Mouse (Mus musculus): ENCODE data around the gene Cemip2. TPM values are rescaled to one million over a fixed set of nuclear protein-coding genes. Genes with fewer than 3 reads are reported as not detected.

Cemip2 gene
- polyA plus RNA-seq, 1 experiment from 2014 or later = 52.2 TPM

DNA sequence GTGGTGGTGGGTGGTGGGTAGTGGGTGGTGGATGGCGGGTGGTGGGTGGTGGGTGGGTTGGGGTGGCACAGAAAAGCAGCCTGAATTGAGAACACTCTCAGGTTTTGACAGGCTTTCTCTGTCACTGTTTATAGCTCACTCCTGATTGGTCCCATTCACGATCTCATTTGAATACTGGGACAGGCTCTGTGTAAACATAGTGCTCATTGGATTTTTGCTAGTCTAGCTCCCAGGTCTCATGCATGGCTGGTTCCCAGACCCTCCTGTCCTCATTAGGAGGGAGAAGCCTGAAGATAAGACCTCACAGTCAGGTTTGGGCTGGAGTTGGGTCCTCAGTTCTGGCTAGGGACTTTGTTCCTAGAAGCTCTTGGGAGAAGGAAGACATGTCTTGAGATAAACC lies 105.8 kb downstream of the Cemip2 start:
- ATAC-seq (replicated peaks; ENCODE audit: insufficient number of reproducible peaks, low FRiP score, low TSS enrichment, low read depth) (0 out of 2 replicates have a peak, but pooled peaks have one; percentile 34), DNase-seq (ENCODE audit: low spot score) (no peak)
- H3K27me3 ChIP-seq (ENCODE audit: control insufficient read depth, insufficient read depth, low read length) = no peaks in the 10 kb centered on the region
- WGBS = 90% methylated on average over 2 of the region's 2 CpGs
- no peaks in the 10 kb centered on the region for H3K9me3 ChIP-seq (replicated peaks; ENCODE audit: control insufficient read depth, low read length)
- no peak overlapping the region for H3K4me2 ChIP-seq (ENCODE audit: low read depth, low read length)
- no peak overlapping the region for H3K27ac ChIP-seq (replicated peaks; ENCODE audit: low read depth, low read length)
- no peaks in the 10 kb centered on the region for H3K36me3 ChIP-seq (replicated peaks; ENCODE audit: control insufficient read depth, insufficient read depth, low read depth, low read length)
- H3K4me1 ChIP-seq (ENCODE audit: control insufficient read depth, insufficient read depth, low read length) = no peaks in the 10 kb centered on the region
- no peak overlapping the region for H3K9ac ChIP-seq (replicated peaks; ENCODE audit: low read length)
- H3K4me3 ChIP-seq (ENCODE audit: low read depth, low read length) = no peak overlapping the region

DNA sequence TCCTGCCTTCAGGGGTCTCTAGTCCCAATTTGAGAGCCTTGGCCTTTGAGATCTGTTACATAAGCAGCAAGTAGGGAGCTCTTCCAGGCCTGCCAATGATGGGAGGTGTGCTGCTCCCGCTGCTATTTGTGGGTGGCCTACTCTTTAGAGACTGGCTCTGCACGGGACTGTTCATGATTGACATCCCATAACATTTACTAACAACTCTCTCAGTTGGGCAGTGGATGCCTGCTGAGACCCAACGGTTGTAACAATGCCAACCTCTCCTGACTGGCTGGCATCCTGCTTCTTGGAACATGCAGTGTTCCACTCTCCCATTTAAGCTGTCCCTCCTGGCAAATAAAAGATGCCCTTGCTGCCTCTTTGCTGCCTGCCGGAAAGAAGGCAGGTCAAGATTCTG lies 106.2 kb downstream of the Cemip2 start:
- Histone ChIP-seq H3K27ac (replicated peaks; ENCODE audit: low read depth, low read length) (no peak overlapping the region), H3K4me1 (ENCODE audit: control insufficient read depth, insufficient read depth, low read length) (no peaks in the 10 kb centered on the region), H3K9ac (replicated peaks; ENCODE audit: low read length) (no peak overlapping the region), H3K4me3 (ENCODE audit: low read depth, low read length) (no peak overlapping the region), H3K9me3 (replicated peaks; ENCODE audit: control insufficient read depth, low read length) (no peaks in the 10 kb centered on the region), H3K27me3 (ENCODE audit: control insufficient read depth, insufficient read depth, low read length) (no peaks in the 10 kb centered on the region), H3K4me2 (ENCODE audit: low read depth, low read length) (no peak overlapping the region), H3K36me3 (replicated peaks; ENCODE audit: control insufficient read depth, insufficient read depth, low read depth, low read length) (no peaks in the 10 kb centered on the region)
- whole genome bisulfite sequencing = 66% methylated on average over 4 of the region's 4 CpGs
- ATAC-seq (replicated peaks; ENCODE audit: insufficient number of reproducible peaks, low FRiP score, low TSS enrichment, low read depth) = no peak
- DNase-seq (ENCODE audit: low spot score) = no peak

DNA sequence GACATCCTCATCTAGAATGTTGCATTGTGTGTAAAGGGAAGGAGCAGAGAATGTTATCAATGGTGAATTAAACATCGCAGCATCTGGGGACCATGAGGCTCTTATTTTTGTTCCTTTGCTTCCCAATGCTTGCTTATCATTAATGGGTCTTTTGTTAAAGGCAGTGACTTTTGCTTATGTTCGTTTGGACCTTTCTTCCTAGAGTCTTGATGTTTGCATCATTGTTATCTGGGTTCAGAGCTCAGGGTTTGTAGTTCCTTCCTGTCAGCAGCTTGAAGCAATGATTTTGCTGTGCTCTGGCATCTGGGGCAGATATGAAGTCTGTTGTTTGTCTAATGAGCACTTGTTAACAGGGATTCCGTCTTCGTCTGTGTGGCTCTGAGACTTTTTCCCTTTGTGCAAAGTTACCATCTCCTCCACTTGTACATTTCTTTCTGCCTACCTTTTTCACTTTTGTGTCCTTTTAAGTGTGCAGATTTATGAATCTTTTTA lies 108.1 kb downstream of the Cemip2 start:
- DNase-seq (ENCODE audit: low spot score) = no peak
- Histone ChIP-seq H3K36me3 (replicated peaks; ENCODE audit: control insufficient read depth, insufficient read depth, low read depth, low read length) (no peaks in the 10 kb centered on the region), H3K9me3 (replicated peaks; ENCODE audit: control insufficient read depth, low read length) (no peaks in the 10 kb centered on the region), H3K27me3 (ENCODE audit: control insufficient read depth, insufficient read depth, low read length) (no peaks in the 10 kb centered on the region), H3K4me1 (ENCODE audit: control insufficient read depth, insufficient read depth, low read length) (no peaks in the 10 kb centered on the region), H3K9ac (replicated peaks; ENCODE audit: low read length) (no peak overlapping the region), H3K4me3 (ENCODE audit: low read depth, low read length) (no peak overlapping the region), H3K27ac (replicated peaks; ENCODE audit: low read depth, low read length) (no peak overlapping the region), H3K4me2 (ENCODE audit: low read depth, low read length) (no peak overlapping the region)
- ATAC-seq (replicated peaks; ENCODE audit: insufficient number of reproducible peaks, low FRiP score, low TSS enrichment, low read depth) = no peak
- 61% methylated on average over 4 of the region's 4 CpGs for WGBS

DNA sequence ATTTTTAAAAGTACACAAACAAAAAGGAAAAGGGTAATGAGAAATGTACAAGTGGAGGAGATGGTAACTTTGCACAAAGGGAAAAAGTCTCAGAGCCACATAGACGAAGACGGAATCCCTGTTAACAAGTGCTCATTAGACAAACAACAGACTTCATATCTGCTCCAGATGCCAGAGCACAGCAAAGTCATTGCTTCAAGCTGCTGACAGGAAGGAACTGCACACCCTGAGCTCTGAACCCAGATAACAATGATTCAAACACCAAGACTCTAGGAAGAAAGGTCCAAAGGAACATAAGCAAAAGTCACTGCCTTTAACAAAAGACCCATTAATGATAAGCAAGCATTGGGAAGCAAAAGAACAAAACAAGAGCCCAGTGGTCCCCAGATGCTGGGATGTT lies 112.6 kb downstream of the Cemip2 start:
- WGBS = 88% methylated on average over 2 of the region's 2 CpGs
- Histone ChIP-seq H3K4me2 (ENCODE audit: low read depth, low read length) (no peak overlapping the region), H3K9ac (replicated peaks; ENCODE audit: low read length) (no peak overlapping the region), H3K27me3 (ENCODE audit: control insufficient read depth, insufficient read depth, low read length) (no peaks in the 10 kb centered on the region), H3K4me1 (ENCODE audit: control insufficient read depth, insufficient read depth, low read length) (no peaks in the 10 kb centered on the region), H3K27ac (replicated peaks; ENCODE audit: low read depth, low read length) (no peak overlapping the region), H3K9me3 (replicated peaks; ENCODE audit: control insufficient read depth, low read length) (no peaks in the 10 kb centered on the region), H3K4me3 (ENCODE audit: low read depth, low read length) (no peak overlapping the region), H3K36me3 (replicated peaks; ENCODE audit: control insufficient read depth, insufficient read depth, low read depth, low read length) (no peaks in the 10 kb centered on the region)
- no peak for ATAC-seq (replicated peaks; ENCODE audit: insufficient number of reproducible peaks, low FRiP score, low TSS enrichment, low read depth)
- DNase-seq (ENCODE audit: low spot score) = no peak

DNA sequence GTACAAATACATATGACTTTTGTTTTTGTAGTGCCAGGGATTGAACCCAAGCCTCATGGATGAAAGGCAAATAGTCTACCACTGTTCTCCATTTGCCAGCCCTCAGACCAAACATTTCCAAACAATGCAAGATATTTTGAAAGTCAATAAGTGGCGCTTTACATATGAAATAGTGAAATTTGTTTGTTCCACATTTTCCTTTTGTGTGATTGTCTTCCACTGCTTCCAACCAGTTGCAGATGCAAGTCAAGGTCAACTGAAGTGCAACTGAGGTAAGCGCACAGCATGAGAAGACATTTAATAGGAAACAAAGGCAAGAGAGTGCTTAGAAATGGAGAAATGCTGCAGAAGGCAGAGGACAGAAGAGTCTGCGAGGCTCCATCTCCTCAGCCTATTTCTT lies 116.7 kb downstream of the Cemip2 start:
- 88% methylated on average over 3 of the region's 3 CpGs for WGBS
- no peak for DNase-seq (ENCODE audit: low spot score)

DNA sequence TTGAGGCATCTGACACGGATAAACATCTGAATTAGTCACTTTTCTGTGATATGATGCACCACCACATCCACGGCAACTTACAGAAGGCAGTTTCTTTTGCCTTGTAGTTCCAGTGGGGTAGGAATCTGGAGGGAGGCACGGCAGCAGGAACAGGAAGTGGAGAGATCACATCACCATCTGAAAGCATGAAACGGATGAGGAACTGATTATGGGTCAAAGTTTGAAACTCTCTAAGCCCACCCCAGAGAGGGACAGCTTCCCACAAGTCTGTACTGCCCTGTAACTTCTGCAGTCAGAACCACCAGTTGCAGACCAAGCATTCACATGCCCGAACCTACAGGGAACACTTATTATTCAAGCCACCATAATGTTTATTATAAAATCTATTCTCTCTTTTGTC lies 117.4 kb downstream of the Cemip2 start:
- H3K4me1 ChIP-seq (ENCODE audit: control insufficient read depth, insufficient read depth, low read length) = no peaks in the 10 kb centered on the region
- H3K27ac ChIP-seq (replicated peaks; ENCODE audit: low read depth, low read length) = no peak overlapping the region
- H3K27me3 ChIP-seq (ENCODE audit: control insufficient read depth, insufficient read depth, low read length) = no peaks in the 10 kb centered on the region
- no peak overlapping the region for H3K4me3 ChIP-seq (ENCODE audit: low read depth, low read length)
- H3K9ac ChIP-seq (replicated peaks; ENCODE audit: low read length) = no peak overlapping the region
- no peaks in the 10 kb centered on the region for H3K9me3 ChIP-seq (replicated peaks; ENCODE audit: control insufficient read depth, low read length)
- no peaks in the 10 kb centered on the region for H3K36me3 ChIP-seq (replicated peaks; ENCODE audit: control insufficient read depth, insufficient read depth, low read depth, low read length)
- no peak for ATAC-seq (replicated peaks; ENCODE audit: insufficient number of reproducible peaks, low FRiP score, low TSS enrichment, low read depth)
- 75% methylated on average over 5 of the region's 5 CpGs for WGBS
- no peak overlapping the region for H3K4me2 ChIP-seq (ENCODE audit: low read depth, low read length)
- DNase-seq (ENCODE audit: low spot score) = no peak

More for the DNA sequence above, 116.7 kb downstream of the Cemip2 start:
- H3K27me3 ChIP-seq (ENCODE audit: control insufficient read depth, insufficient read depth, low read length) = no peaks in the 10 kb centered on the region
- no peak overlapping the region for H3K4me2 ChIP-seq (ENCODE audit: low read depth, low read length)
- H3K4me3 ChIP-seq (ENCODE audit: low read depth, low read length) = no peak overlapping the region
- no peaks in the 10 kb centered on the region for H3K9me3 ChIP-seq (replicated peaks; ENCODE audit: control insufficient read depth, low read length)
- H3K36me3 ChIP-seq (replicated peaks; ENCODE audit: control insufficient read depth, insufficient read depth, low read depth, low read length) = no peaks in the 10 kb centered on the region
- ATAC-seq (replicated peaks; ENCODE audit: insufficient number of reproducible peaks, low FRiP score, low TSS enrichment, low read depth) = no peak
- H3K4me1 ChIP-seq (ENCODE audit: control insufficient read depth, insufficient read depth, low read length) = no peaks in the 10 kb centered on the region
- no peak overlapping the region for H3K9ac ChIP-seq (replicated peaks; ENCODE audit: low read length)
- H3K27ac ChIP-seq (replicated peaks; ENCODE audit: low read depth, low read length) = no peak overlapping the region

DNA sequence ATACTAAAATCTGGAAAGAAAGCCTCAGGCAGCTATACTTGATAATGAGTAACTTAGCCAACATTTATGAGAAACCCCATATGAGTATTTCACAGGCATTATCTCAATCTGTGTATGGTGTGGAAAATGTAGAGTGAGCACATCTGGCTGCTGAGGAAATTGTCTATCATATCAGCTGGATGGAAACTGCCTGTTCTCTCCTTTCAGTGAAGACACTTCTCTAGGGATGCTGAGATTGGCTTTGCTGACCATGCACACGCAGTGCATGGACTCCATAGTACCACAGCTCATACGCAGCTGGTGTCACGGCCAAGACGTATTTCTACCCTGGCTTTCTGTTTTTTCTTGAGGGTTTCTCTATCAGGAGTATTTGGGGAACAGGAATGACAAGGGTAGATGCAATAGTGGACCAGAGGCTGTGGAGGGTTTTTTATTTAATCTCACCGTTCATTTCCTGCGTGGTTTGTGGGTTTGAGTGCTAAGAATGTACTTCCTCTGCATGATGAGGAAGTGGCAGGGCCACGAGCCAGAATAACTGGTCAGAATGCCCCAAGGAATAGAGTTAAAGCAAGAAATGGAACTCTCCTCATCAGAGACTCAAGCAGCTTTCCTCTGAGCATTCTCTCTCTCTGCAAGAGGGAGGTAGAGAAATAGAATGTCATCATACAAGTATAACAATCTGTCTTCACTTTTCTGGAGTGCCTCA lies 119.1 kb downstream of the Cemip2 start:
- no peak for DNase-seq (ENCODE audit: low spot score)
- no peak overlapping the region for H3K4me3 ChIP-seq (ENCODE audit: low read depth, low read length)
- no peak for ATAC-seq (replicated peaks; ENCODE audit: insufficient number of reproducible peaks, low FRiP score, low TSS enrichment, low read depth)
- H3K36me3 ChIP-seq (replicated peaks; ENCODE audit: control insufficient read depth, insufficient read depth, low read depth, low read length) = no peaks in the 10 kb centered on the region
- H3K27me3 ChIP-seq (ENCODE audit: control insufficient read depth, insufficient read depth, low read length) = no peaks in the 10 kb centered on the region
- WGBS = 81% methylated on average over 7 of the region's 7 CpGs
- H3K9ac ChIP-seq (replicated peaks; ENCODE audit: low read length) = no peak overlapping the region
- no peak overlapping the region for H3K4me2 ChIP-seq (ENCODE audit: low read depth, low read length)
- no peak overlapping the region for H3K27ac ChIP-seq (replicated peaks; ENCODE audit: low read depth, low read length)
- H3K9me3 ChIP-seq (replicated peaks; ENCODE audit: control insufficient read depth, low read length) = no peaks in the 10 kb centered on the region
- H3K4me1 ChIP-seq (ENCODE audit: control insufficient read depth, insufficient read depth, low read length) = no peaks in the 10 kb centered on the region

DNA sequence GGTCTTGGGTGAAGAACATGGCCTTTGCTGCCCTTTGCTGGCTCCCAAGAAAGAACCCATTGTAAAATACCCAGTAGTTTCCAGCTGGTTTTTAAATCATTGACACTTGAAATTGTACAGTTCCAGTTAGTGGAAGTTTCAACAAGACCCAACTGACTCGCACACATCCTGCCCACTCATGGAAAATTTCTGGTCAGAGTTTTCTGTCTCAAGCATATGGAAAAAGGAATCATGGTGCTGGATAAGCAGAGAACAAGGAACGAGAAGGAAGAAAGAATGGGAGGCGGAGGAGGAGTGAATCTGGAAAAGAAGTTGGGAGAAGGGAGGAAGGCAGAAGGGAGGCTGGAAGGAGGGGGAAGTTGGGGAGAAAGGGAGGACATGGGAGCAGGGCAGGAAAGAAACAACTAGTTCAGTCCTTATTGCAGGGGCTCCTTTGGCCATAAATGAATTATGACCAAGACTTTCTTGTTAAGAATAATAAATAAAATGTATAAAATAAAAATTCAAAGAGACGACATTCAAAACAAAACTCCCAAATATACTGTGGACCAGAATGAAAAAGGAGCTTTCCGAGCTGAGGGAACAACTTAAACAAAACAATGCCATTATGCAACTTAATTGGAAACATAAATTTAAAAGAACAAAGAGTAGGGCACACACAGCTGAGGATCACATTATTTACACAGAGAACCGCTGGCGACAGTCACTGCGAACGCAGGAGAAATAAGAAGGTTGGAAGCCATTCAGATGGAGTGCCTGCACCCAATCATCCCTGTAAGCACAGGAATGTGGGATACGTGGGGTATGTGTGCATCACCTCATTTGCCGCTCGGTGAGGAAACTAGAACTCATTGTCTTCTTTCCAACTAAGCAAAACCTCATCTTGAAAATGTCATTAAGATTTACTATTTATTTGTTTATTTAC lies 120.1 kb downstream of the Cemip2 start:
- no peaks in the 10 kb centered on the region for H3K27me3 ChIP-seq (ENCODE audit: control insufficient read depth, insufficient read depth, low read length)
- H3K27ac ChIP-seq (replicated peaks; ENCODE audit: low read depth, low read length) = no peak overlapping the region
- ATAC-seq (replicated peaks; ENCODE audit: insufficient number of reproducible peaks, low FRiP score, low TSS enrichment, low read depth) (no peak), DNase-seq (ENCODE audit: low spot score) (no peak)
- no peak overlapping the region for H3K9ac ChIP-seq (replicated peaks; ENCODE audit: low read length)
- H3K4me3 ChIP-seq (ENCODE audit: low read depth, low read length) = no peak overlapping the region
- H3K4me1 ChIP-seq (ENCODE audit: control insufficient read depth, insufficient read depth, low read length) = no peaks in the 10 kb centered on the region
- WGBS = 73% methylated on average over 12 of the region's 12 CpGs
- no peaks in the 10 kb centered on the region for H3K9me3 ChIP-seq (replicated peaks; ENCODE audit: control insufficient read depth, low read length)
- no peak overlapping the region for H3K4me2 ChIP-seq (ENCODE audit: low read depth, low read length)
- no peaks in the 10 kb centered on the region for H3K36me3 ChIP-seq (replicated peaks; ENCODE audit: control insufficient read depth, insufficient read depth, low read depth, low read length)

Data from embryonic facial prominence, embryonic 11.5 days (tissue).